Mouse (Mus musculus) midbrain, postnatal 0 days (tissue): ENCODE results near the gene Kifc1. TPM values are rescaled to one million over a fixed set of nuclear protein-coding genes. Genes with fewer than 3 reads are reported as not detected.

Experiments
- ATAC-seq: fragments of 200-750 bp; cut with Nextera tagmentation; 2 replicates; pipeline ENCODE4 v1.8.0; 2017; ENCODE audit warnings: moderate number of reproducible peaks, mild to moderate bottlenecking, moderate TSS enrichment, moderate library complexity; ENCODE audit not compliant: low FRiP score
- DNase-seq: peaks from one replicate; pipeline ENCODE4 v3.0.0-alpha.2; 2015; ENCODE audit warnings: low spot score
- H3K27ac ChIP-seq: fragments of 300-500 bp; sonication (generic); 2 replicates; pipeline ENCODE4 v1.5.1; 2014; ENCODE audit warnings: low read depth, mild to moderate bottlenecking, low read length, mixed read lengths
- H3K27me3 ChIP-seq: fragments of 300-500 bp; sonication (generic); 2 replicates; pipeline ENCODE4 v1.6.1; 2014; ENCODE audit warnings: low read length, control low read depth, mixed read lengths; ENCODE audit not compliant: insufficient read depth
- H3K36me3 ChIP-seq: fragments of 300-500 bp; sonication (generic); 2 replicates; pipeline ENCODE4 v1.6.1; 2014; ENCODE audit warnings: low read length, control low read depth, mixed read lengths; ENCODE audit not compliant: insufficient read depth
- H3K4me1 ChIP-seq: fragments of 300-500 bp; sonication (generic); 2 replicates; pipeline ENCODE4 v1.6.1; 2014; ENCODE audit warnings: mild to moderate bottlenecking, control low read depth, antibody characterized with exemption, low read length, mixed read lengths; ENCODE audit not compliant: insufficient read depth
- H3K4me2 ChIP-seq: fragments of 300-500 bp; sonication (generic); 2 replicates; pipeline ENCODE4 v1.6.1; 2014; ENCODE audit warnings: low read depth, mild to moderate bottlenecking, low read length, mixed read lengths; ENCODE audit not compliant: poor library complexity, severe bottlenecking
- H3K4me3 ChIP-seq: fragments of 300-500 bp; sonication (generic); 2 replicates; pipeline ENCODE4 v1.5.1; 2014; ENCODE audit warnings: low read depth, mild to moderate bottlenecking, low read length, moderate library complexity
- H3K9ac ChIP-seq: fragments of 300-500 bp; sonication (generic); replicated peaks from 2 replicates; pipeline ENCODE4 v1.6.1; 2014; ENCODE audit warnings: mild to moderate bottlenecking, low read length, moderate library complexity, mixed read lengths; ENCODE audit not compliant: poor library complexity, severe bottlenecking
- H3K9me3 ChIP-seq: fragments of 300-500 bp; sonication (generic); 2 replicates; pipeline ENCODE4 v1.6.1; 2016; ENCODE audit warnings: low read length, control low read depth
- CTCF ChIP-seq: IDR thresholded peaks from 2 replicates; pipeline ENCODE4 v1.5.1; 2016; ENCODE audit warnings: antibody characterized with exemption, mild to moderate bottlenecking
- WGBS: fragments of 180-500 bp; shearing (Covaris S2); extraction: QIAGEN DNeasy Blood & Tissue Kit; methylation state at CpG from one replicate; pipeline ENCODE4 v1.1.7; 2014; 5-methylcytosine and 5-hydroxymethylcytosine counted together
- microRNA-seq: library from miRNA; unstranded; fragments of <30 nt; microRNA quantifications from one replicate; pipeline ENCODE4, GENCODE M21; 2016; ENCODE audit warnings: borderline number of aligned reads
- polyA plus RNA-seq: library from polyadenylated mRNA; unstranded; fragments of >200 nt; fragmentation: Nextera tagmentation; extraction: Ambion mirVana; gene quantifications from 2 replicates; pipeline ENCODE4 v1.2.1, GENCODE M21; 2015
- total RNA-seq: library from RNA; depleted of rRNA; stranded (reverse); fragments of >200 nt; gene quantifications from 2 replicates; pipeline ENCODE4 v1.2.3, GENCODE M21; 2014; rRNA removed

The Kifc1 gene
- total and polyA plus RNA-seq, 2 experiments from 2014 or later, result 1.4 to 4.3 TPM

GRCm38 (mm10) chr17:33848139-33848538, 42.3 kb downstream of the Kifc1 start:
- WGBS, result 93% methylated on average over 8 of the region's 8 CpGs
- Histone ChIP-seq H3K9me3 (no peaks in the 10 kb centered on the region), H3K36me3 (peaks cover 14% of the 10 kb centered on the region), H3K27me3 (no peaks in the 10 kb centered on the region), H3K9ac (no peak overlapping the region), H3K27ac (no peak overlapping the region), H3K4me2 (no peak overlapping the region), H3K4me1 (peaks cover 8% of the 10 kb centered on the region), H3K4me3 (no peak overlapping the region)
- TF ChIP-seq CTCF, result no peak
- DNase-seq, result no peak
- ATAC-seq, result no peak

DNA sequence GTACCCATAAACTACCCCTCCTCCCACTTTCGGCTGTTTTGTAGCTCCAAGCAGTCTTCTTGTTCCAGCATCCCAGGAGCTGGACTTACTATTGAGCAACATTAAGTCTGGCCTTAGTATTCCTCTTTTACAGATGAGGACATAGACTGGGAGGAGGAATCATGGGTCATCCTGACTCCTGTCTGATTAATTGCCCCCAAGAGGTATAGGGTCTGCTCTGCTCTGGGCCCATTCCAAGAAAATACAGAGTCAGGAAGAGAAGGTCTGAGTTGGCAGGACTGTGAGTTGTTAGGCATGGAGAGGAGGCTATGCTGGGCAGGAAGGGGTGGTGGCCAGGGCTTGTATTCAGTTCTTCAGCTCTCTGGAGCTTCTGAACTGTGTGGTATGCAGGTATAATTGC, 46.3 kb downstream of the Kifc1 start:
- H3K27me3 ChIP-seq, result no peaks in the 10 kb centered on the region
- ATAC-seq (no peak), DNase-seq (no peak)
- 80% methylated on average over 1 of the region's 1 CpGs for WGBS
- no peaks in the 10 kb centered on the region for H3K9me3 ChIP-seq
- H3K4me3 ChIP-seq, result peak overlapping the region; percentile 85
- no peak for TF ChIP-seq CTCF
- no peak overlapping the region for H3K27ac ChIP-seq
- H3K4me2 ChIP-seq, result peak overlapping the region; percentile 81
- H3K36me3 ChIP-seq, result peaks cover 15% of the 10 kb centered on the region
- peaks cover 8% of the 10 kb centered on the region for H3K4me1 ChIP-seq
- 0 out of 2 replicates have a peak overlapping the region, but pooled peaks have one; percentile 77 for H3K9ac ChIP-seq

- peak; percentile 93 for DNase-seq
- peak within 1 kb of the TSS; percentile 81 for H3K4me2 ChIP-seq
- TF ChIP-seq CTCF, result peak; percentile 35
- no peaks in the 10 kb centered on the region for H3K27me3 ChIP-seq
- H3K36me3 ChIP-seq, result peaks cover 11% of the 10 kb centered on the region
- ATAC-seq, result peak; percentile 94
- peak within 1 kb of the TSS; percentile 77 for H3K9ac ChIP-seq
- no peaks in the 10 kb centered on the region for H3K9me3 ChIP-seq
- peaks cover 8% of the 10 kb centered on the region for H3K4me1 ChIP-seq
- H3K27ac ChIP-seq, result peak within 1 kb of the TSS; percentile 77
- H3K4me3 ChIP-seq, result peak within 1 kb of the TSS; percentile 85
- under 1% methylated on average over 44 of the region's 45 CpGs for WGBS
Measured at GRCm38 (mm10) chr17:33842966-33843795, 47.3 kb downstream of the Kifc1 start, which contains the start of gene Cd320. Gene Cd320 (plus strand): TSS chr17:33843091.

DNA sequence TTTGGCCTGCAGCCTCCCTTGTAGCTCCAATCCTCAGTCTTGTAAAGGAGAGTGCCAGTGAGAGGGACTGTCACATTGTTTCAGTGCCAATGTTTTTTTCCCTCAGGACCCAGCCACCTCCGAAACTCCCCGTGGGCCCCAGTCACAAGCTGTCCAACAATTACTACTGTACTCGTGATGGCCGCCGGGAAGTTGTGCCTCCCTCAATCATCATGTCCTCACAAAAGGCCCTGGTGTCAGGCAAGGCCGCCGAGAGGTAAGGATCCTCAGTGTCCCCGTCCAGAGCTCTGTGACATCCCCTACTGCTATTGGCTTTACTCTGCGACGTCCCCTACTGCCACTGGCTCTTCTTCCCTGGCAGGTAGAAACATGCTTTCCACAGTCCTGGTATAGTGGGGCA, 60.9 kb downstream of the Kifc1 start:
- WGBS, result 88% methylated on average over 10 of the region's 10 CpGs
- Histone ChIP-seq H3K36me3 (peaks cover 28% of the 10 kb centered on the region), H3K4me2 (no peak overlapping the region), H3K9me3 (no peaks in the 10 kb centered on the region), H3K9ac (no peak overlapping the region), H3K4me3 (no peak overlapping the region), H3K27ac (no peak overlapping the region), H3K27me3 (no peaks in the 10 kb centered on the region), H3K4me1 (peaks cover 7% of the 10 kb centered on the region; the same call in 1 of the 2 replicates)
- DNase-seq (no peak), ATAC-seq (no peak)
- TF ChIP-seq CTCF, result no peak

DNA sequence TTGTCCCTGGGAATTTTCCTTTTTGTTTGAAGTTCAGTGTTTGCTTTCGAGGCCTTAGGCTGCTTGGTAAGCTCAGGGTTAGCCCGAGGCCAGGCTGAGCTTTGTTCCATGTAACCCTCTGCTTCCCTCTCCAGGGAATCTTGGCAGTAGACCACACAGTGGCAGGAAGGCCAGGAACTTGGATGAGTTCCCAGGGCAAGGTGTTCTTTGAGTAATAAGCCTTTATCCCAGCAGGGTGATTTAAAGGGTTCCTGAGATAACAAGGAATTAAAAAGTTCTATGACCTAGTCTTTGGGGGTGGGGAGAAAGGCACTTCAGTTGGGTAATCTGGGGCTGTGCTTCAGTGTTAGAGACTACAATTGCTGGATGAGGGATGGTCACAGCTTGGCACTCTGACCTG, 61.6 kb downstream of the Kifc1 start:
- Histone ChIP-seq H3K4me2 (no peak overlapping the region), H3K27ac (no peak overlapping the region), H3K9me3 (no peaks in the 10 kb centered on the region), H3K36me3 (peaks cover 21% of the 10 kb centered on the region), H3K9ac (no peak overlapping the region), H3K27me3 (no peaks in the 10 kb centered on the region), H3K4me3 (no peak overlapping the region), H3K4me1 (peaks cover 7% of the 10 kb centered on the region; the same call in 1 of the 2 replicates)
- 56% methylated on average over 2 of the region's 2 CpGs for WGBS
- TF ChIP-seq CTCF, result no peak
- ATAC-seq (no peak), DNase-seq (no peak)

- TF ChIP-seq CTCF, result peak; percentile 96
- H3K27me3 ChIP-seq, result no peaks in the 10 kb centered on the region
- no peak overlapping the region for H3K9ac ChIP-seq
- H3K4me1 ChIP-seq, result peaks cover 18% of the 10 kb centered on the region; the same call in 1 of the 2 replicates
- no peaks in the 10 kb centered on the region for H3K9me3 ChIP-seq
- ATAC-seq (no peak), DNase-seq (peak; percentile 83)
- H3K4me3 ChIP-seq, result no peak overlapping the region
- H3K27ac ChIP-seq, result no peak overlapping the region
- H3K36me3 ChIP-seq, result peaks cover 19% of the 10 kb centered on the region
- H3K4me2 ChIP-seq, result no peak overlapping the region
- 0% methylated on average over 3 of the region's 3 CpGs for WGBS
Measured at GRCm38 (mm10) chr17:33826850-33827249, 63.6 kb downstream of the Kifc1 start.

Small RNAs within 50 kb of the gene (microRNA-seq; reads per million reads assigned to microRNA genes)
- not detected for gene Gm27740

Other genes with a start within 250 kb of the Kifc1 start
- 48.7 and 58.1 TPM in 2 replicates for gene Hnrnpm, start 203.8 kb downstream of the Kifc1 start, total RNA-seq
- gene Hnrnpm, start 203.8 kb downstream of the Kifc1 start, polyA plus RNA-seq, result 113 and 124 TPM in 2 replicates
- 90.1 and 100 TPM in 2 replicates for gene March2, start 172.0 kb downstream of the Kifc1 start, total RNA-seq
- gene March2, start 172.0 kb downstream of the Kifc1 start, polyA plus RNA-seq, result 65.2 and 65.9 TPM in 2 replicates
- gene Rab11b, start 130.1 kb downstream of the Kifc1 start, total RNA-seq, result 120 and 158 TPM in 2 replicates
- gene Rab11b, start 130.1 kb downstream of the Kifc1 start, polyA plus RNA-seq, result 607 and 619 TPM in 2 replicates
- 21.4 and 22.5 TPM in 2 replicates for gene Angptl4, start 108.8 kb downstream of the Kifc1 start, total RNA-seq
- gene Angptl4, start 108.8 kb downstream of the Kifc1 start, polyA plus RNA-seq, result 27.5 and 33.5 TPM in 2 replicates
- 19.8 and 38.4 TPM in 2 replicates for gene Kank3, start 80.1 kb downstream of the Kifc1 start, total RNA-seq
- gene Kank3, start 80.1 kb downstream of the Kifc1 start, polyA plus RNA-seq, result 46.2 and 50.0 TPM in 2 replicates
- 348 and 379 TPM in 2 replicates for gene Rps28, start 66.1 kb downstream of the Kifc1 start, total RNA-seq
- gene Rps28, start 66.1 kb downstream of the Kifc1 start, polyA plus RNA-seq, result 513 and 564 TPM in 2 replicates
- 211 and 345 TPM in 2 replicates for gene Ndufa7, start 66.1 kb downstream of the Kifc1 start, total RNA-seq
- gene Ndufa7, start 66.1 kb downstream of the Kifc1 start, polyA plus RNA-seq, result 501 and 560 TPM in 2 replicates
- 24.4 and 26.7 TPM in 2 replicates for gene Cd320, start 47.6 kb downstream of the Kifc1 start, total RNA-seq
- gene Cd320, start 47.6 kb downstream of the Kifc1 start, polyA plus RNA-seq, result 46.8 and 50.0 TPM in 2 replicates
- not detected in 2 replicates for gene Gm7029, start 16.8 kb downstream of the Kifc1 start, total RNA-seq
- not detected in 2 replicates for gene Gm7029, start 16.8 kb downstream of the Kifc1 start, polyA plus RNA-seq
- gene Platr17, start 14.5 kb upstream of the Kifc1 start, total RNA-seq, result 0.22 and 0.33 TPM in 2 replicates
- 1.4 and 1.5 TPM in 2 replicates for gene Platr17, start 14.5 kb upstream of the Kifc1 start, polyA plus RNA-seq
- gene Daxx, start 18.8 kb upstream of the Kifc1 start, total RNA-seq, result 52.3 and 55.7 TPM in 2 replicates
- 42.9 and 44.3 TPM in 2 replicates for gene Daxx, start 18.8 kb upstream of the Kifc1 start, polyA plus RNA-seq
- gene Tapbp, start 25.2 kb upstream of the Kifc1 start, total RNA-seq, result 41.4 and 44.4 TPM in 2 replicates
- 29.0 and 29.1 TPM in 2 replicates for gene Tapbp, start 25.2 kb upstream of the Kifc1 start, polyA plus RNA-seq
- 44.3 and 50.9 TPM in 2 replicates for gene Zbtb22, start 25.2 kb upstream of the Kifc1 start, total RNA-seq
- 18.5 and 18.6 TPM in 2 replicates for gene Zbtb22, start 25.2 kb upstream of the Kifc1 start, polyA plus RNA-seq
- 81.8 and 83.0 TPM in 2 replicates for gene Rgl2, start 38.9 kb upstream of the Kifc1 start, total RNA-seq
- gene Rgl2, start 38.9 kb upstream of the Kifc1 start, polyA plus RNA-seq, result 33.1 and 38.2 TPM in 2 replicates
- gene Pfdn6, start 49.7 kb upstream of the Kifc1 start, total RNA-seq, result 47.9 and 60.9 TPM in 2 replicates
- 170 and 185 TPM in 2 replicates for gene Pfdn6, start 49.7 kb upstream of the Kifc1 start, polyA plus RNA-seq
- 14.3 and 15.7 TPM in 2 replicates for gene Wdr46, start 50.0 kb upstream of the Kifc1 start, total RNA-seq
- gene Wdr46, start 50.0 kb upstream of the Kifc1 start, polyA plus RNA-seq, result 14.6 and 17.3 TPM in 2 replicates
- 8.6 and 14.1 TPM in 2 replicates for gene B3galt4, start 60.8 kb upstream of the Kifc1 start, total RNA-seq
- gene B3galt4, start 60.8 kb upstream of the Kifc1 start, polyA plus RNA-seq, result 11.1 and 14.0 TPM in 2 replicates
- gene Vps52, start 65.2 kb upstream of the Kifc1 start, total RNA-seq, result 39.5 and 46.1 TPM in 2 replicates
- gene Vps52, start 65.2 kb upstream of the Kifc1 start, polyA plus RNA-seq, result 65.8 and 68.6 TPM in 2 replicates
- gene Rps18, start 65.3 kb upstream of the Kifc1 start, total RNA-seq, result 742 and 975 TPM in 2 replicates
- 751 and 769 TPM in 2 replicates for gene Rps18, start 65.3 kb upstream of the Kifc1 start, polyA plus RNA-seq
- gene H2-K1, start 109.7 kb upstream of the Kifc1 start, total RNA-seq, result 19.0 and 21.2 TPM in 2 replicates
- 17.0 and 22.2 TPM in 2 replicates for gene H2-K1, start 109.7 kb upstream of the Kifc1 start, polyA plus RNA-seq
- 19.5 and 23.4 TPM in 2 replicates for gene Ring1, start 134.0 kb upstream of the Kifc1 start, total RNA-seq
- 17.3 and 19.5 TPM in 2 replicates for gene Ring1, start 134.0 kb upstream of the Kifc1 start, polyA plus RNA-seq
- gene H2-Ke6, start 137.4 kb upstream of the Kifc1 start, total RNA-seq, result 58.4 and 67.6 TPM in 2 replicates
- 53.6 and 54.7 TPM in 2 replicates for gene H2-Ke6, start 137.4 kb upstream of the Kifc1 start, polyA plus RNA-seq
- 170 and 229 TPM in 2 replicates for gene Slc39a7, start 141.0 kb upstream of the Kifc1 start, total RNA-seq
- 152 and 156 TPM in 2 replicates for gene Slc39a7, start 141.0 kb upstream of the Kifc1 start, polyA plus RNA-seq
- gene Rxrb, start 141.2 kb upstream of the Kifc1 start, total RNA-seq, result 53.6 and 61.2 TPM in 2 replicates
- gene Rxrb, start 141.2 kb upstream of the Kifc1 start, polyA plus RNA-seq, result 52.7 and 53.7 TPM in 2 replicates
- 17.9 and 24.3 TPM in 2 replicates for gene Col11a2, start 148.8 kb upstream of the Kifc1 start, total RNA-seq
- gene Col11a2, start 148.8 kb upstream of the Kifc1 start, polyA plus RNA-seq, result 4.1 and 4.6 TPM in 2 replicates
- not detected in 2 replicates for gene H2-Oa, start 201.7 kb upstream of the Kifc1 start, total RNA-seq
- gene H2-Oa, start 201.7 kb upstream of the Kifc1 start, polyA plus RNA-seq, result 0.23 TPM in 1 of 2 replicates, not detected in the other
- 23.8 and 39.0 TPM in 2 replicates for gene H2-DMa, start 228.9 kb upstream of the Kifc1 start, total RNA-seq
- gene H2-DMa, start 228.9 kb upstream of the Kifc1 start, polyA plus RNA-seq, result 24.8 and 26.1 TPM in 2 replicates
- 219 and 233 TPM in 2 replicates for gene Brd2, start 232.0 kb upstream of the Kifc1 start, total RNA-seq
- gene Brd2, start 232.0 kb upstream of the Kifc1 start, polyA plus RNA-seq, result 107 and 124 TPM in 2 replicates